In genomic region chr11:88286019-88286418, GRCm38 (mm10) we compare ENCODE assay signal across 14 mouse cellular contexts. TPM values are rescaled to one million over a fixed set of nuclear protein-coding genes. Genes with fewer than 3 reads are reported as not detected.
DNase-seq lines count a peak whose midpoint lies in the region; ATAC-seq and TF ChIP-seq lines count a peak whose summit lies in the region.
"Had no signal": no experiment of that assay in that cellular context is flagged by ENCODE, and none has a peak within 500 bp of the region (broad histone marks: within the 10 kb centered on the region; RNA-seq: fewer than 3 reads in every experiment).

No protein-coding gene starts in this region.

- no peaks in the 10 kb centered on the region for H3K36me3 ChIP-seq in kidney, adult 2 months (ENCODE audit: control insufficient read depth, insufficient read depth, low read length)
- no peaks in the 10 kb centered on the region for H3K36me3 ChIP-seq in hindbrain, embryonic 12.5 days
- H3K36me3 ChIP-seq: embryonic facial prominence, embryonic 13.5 days; forebrain, embryonic 12.5 days; liver, embryonic 15.5 days; midbrain, embryonic 15.5 days had no signal

- WGBS in kidney, adult 2 months = 25% methylated on average over 8 of the region's 8 CpGs
- 57% methylated on average over 8 of the region's 8 CpGs for WGBS in hindbrain, embryonic 12.5 days

- no peak for TF ChIP-seq CTCF in kidney, adult 2 months (conservative IDR thresholded peaks at IDR 0.05; ENCODE audit: insufficient read depth, insufficient read length, low read depth, low read length)

- peaks cover 6% of the 10 kb centered on the region; the same call in 1 of the 2 replicates for H3K9me3 ChIP-seq in hindbrain, embryonic 12.5 days (replicated peaks)
- H3K9me3 ChIP-seq: forebrain, embryonic 12.5 days; liver, embryonic 15.5 days; midbrain, embryonic 15.5 days had no signal

- no peak overlapping the region for H3K27ac ChIP-seq in kidney, adult 2 months (ENCODE audit: insufficient read depth, low read depth, low read length)
- H3K27ac ChIP-seq in hindbrain, embryonic 12.5 days = peak overlapping the region; percentile 64
- H3K27ac ChIP-seq: embryonic facial prominence, embryonic 13.5 days; forebrain, embryonic 12.5 days; liver, embryonic 15.5 days; midbrain, embryonic 15.5 days had no signal

- no peak for ATAC-seq in hindbrain, embryonic 12.5 days (ENCODE audit: low FRiP score)
- ATAC-seq: intestine, postnatal 0 days; midbrain, embryonic 15.5 days had no signal

- peak; percentile 41 for DNase-seq in kidney, adult 2 months
- no peak for DNase-seq in kidney, adult 11 months
- peak; percentile 58 for DNase-seq in testis, postnatal 10 days (ENCODE audit: low spot score)
- no peak for DNase-seq in testis, postnatal 14 days (ENCODE audit: low spot score)
- no peak for DNase-seq in natural killer cell, adult 2 months (ENCODE audit: low spot score in 2 of 2)
- no peak for DNase-seq in layer of hippocampus, adult 11-12 months (ENCODE audit: low spot score)
- DNase-seq: heart, postnatal 14 days; right cerebral cortex, postnatal 14 days had no signal

- no peak overlapping the region for H3K4me2 ChIP-seq in hindbrain, embryonic 12.5 days (replicated peaks)
- H3K4me2 ChIP-seq: embryonic facial prominence, embryonic 13.5 days; forebrain, embryonic 12.5 days; liver, embryonic 15.5 days; midbrain, embryonic 15.5 days had no signal

- TF ChIP-seq POLR2A in kidney, adult 2 months (IDR thresholded peaks at IDR 0.05; ENCODE audit: low read depth, low read length) = no peak

- H3K27me3 ChIP-seq in kidney, adult 2 months (replicated peaks; ENCODE audit: control insufficient read depth, insufficient read depth, low read length) = no peaks in the 10 kb centered on the region
- H3K27me3 ChIP-seq in hindbrain, embryonic 12.5 days = no peaks in the 10 kb centered on the region
- H3K27me3 ChIP-seq: midbrain, embryonic 15.5 days had no signal

- H3K4me1 ChIP-seq in kidney, adult 2 months (ENCODE audit: control insufficient read depth, insufficient read depth, low read length) = 0 out of 2 replicates have a peak, but pooled peaks cover 4% of the 10 kb centered on the region
- H3K4me1 ChIP-seq in hindbrain, embryonic 12.5 days = peaks cover 19% of the 10 kb centered on the region
- H3K4me1 ChIP-seq: liver, embryonic 15.5 days had no signal

- H3K9ac ChIP-seq in hindbrain, embryonic 12.5 days = no peak overlapping the region
- H3K9ac ChIP-seq: embryonic facial prominence, embryonic 13.5 days; forebrain, embryonic 12.5 days; liver, embryonic 15.5 days; midbrain, embryonic 15.5 days had no signal

- H3K4me3 ChIP-seq in kidney, adult 2 months (ENCODE audit: insufficient read depth, low read depth, low read length) = no peak overlapping the region
- H3K4me3 ChIP-seq in hindbrain, embryonic 12.5 days = no peak overlapping the region
- H3K4me3 ChIP-seq: embryonic facial prominence, embryonic 13.5 days; forebrain, embryonic 12.5 days; liver, embryonic 15.5 days; midbrain, embryonic 15.5 days had no signal

RNA-seq across cellular contexts. Expression of gene Ccdc182, which starts 7.8 kb away (rescaled TPM):
- 0.34 and 0.61 TPM in 2 replicates for polyA plus RNA-seq in kidney, adult 2 months (2012; rRNA removed)
- 3.8 and 4.3 TPM in 2 replicates for polyA plus RNA-seq in hindbrain, embryonic 12.5 days (2016; fragmentation: Nextera tagmentation; extraction: Ambion mirVana)
- polyA plus RNA-seq: intestine, postnatal 0 days; liver, embryonic 15.5 days had no signal

Comparison
In these comparisons a context has a peak if more than half of its experiments do, and no peak if none do; other contexts are left out.
1. DNase-seq: peak in kidney, adult 2 months (single experiment) and testis, postnatal 10 days (single experiment); none in kidney, adult 11 months (single experiment), testis, postnatal 14 days (single experiment), natural killer cell, adult 2 months (0 of 2) and layer of hippocampus, adult 11-12 months (single experiment).